Mouse (Mus musculus): ENCODE measurements at regions not wholly inside any gene's neighbourhood (a gene's known extent, or its start where the extent isn't known, plus 50 kb on each side); places are given as distances from the start of the nearest gene placed in this dataset.

DNA sequence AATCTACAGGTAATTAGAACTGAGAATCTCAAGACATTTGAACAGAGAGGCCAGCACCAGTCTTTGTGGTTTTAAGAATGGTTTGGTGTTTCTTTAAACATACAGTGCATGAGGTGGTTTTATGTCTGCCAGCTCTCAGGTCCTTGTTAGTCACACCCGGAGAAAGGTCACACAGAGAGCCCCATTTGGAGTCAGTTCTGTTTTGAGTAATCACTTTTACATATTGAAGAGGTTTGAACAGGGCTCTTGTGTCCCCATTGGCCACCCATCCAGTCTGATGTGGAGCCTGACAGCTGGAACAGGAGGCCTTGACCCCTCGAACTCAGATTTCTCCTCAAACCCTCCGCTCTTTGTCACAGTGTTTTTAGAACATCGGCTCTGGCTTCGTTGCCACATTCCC, 231.4 kb downstream of the Pten start:
- 0 out of 2 replicates have a peak, but pooled peaks cover 2% of the 10 kb centered on the region for H3K4me1 ChIP-seq (ENCODE audit: control insufficient read depth, insufficient read depth, insufficient read length, low read length)
- H3K27me3 ChIP-seq (ENCODE audit: control insufficient read depth, insufficient read depth, low read length) = no peaks in the 10 kb centered on the region
- H3K4me3 ChIP-seq (ENCODE audit: low read depth, low read length) = no peak overlapping the region
- H3K27ac ChIP-seq (ENCODE audit: insufficient read depth, low read depth, low read length) = no peak overlapping the region
- WGBS = 76% methylated on average over 5 of the region's 5 CpGs
- H3K36me3 ChIP-seq (ENCODE audit: control insufficient read depth, insufficient read depth, low read length) = no peaks in the 10 kb centered on the region
- TF ChIP-seq POLR2A (IDR thresholded peaks at IDR 0.05; ENCODE audit: low read depth, low read length) = no peak
- no peak for TF ChIP-seq CTCF (IDR thresholded peaks at IDR 0.05; ENCODE audit: extremely low read depth, insufficient read length, insufficient replicate concordance, low read depth, low read length)

DNA sequence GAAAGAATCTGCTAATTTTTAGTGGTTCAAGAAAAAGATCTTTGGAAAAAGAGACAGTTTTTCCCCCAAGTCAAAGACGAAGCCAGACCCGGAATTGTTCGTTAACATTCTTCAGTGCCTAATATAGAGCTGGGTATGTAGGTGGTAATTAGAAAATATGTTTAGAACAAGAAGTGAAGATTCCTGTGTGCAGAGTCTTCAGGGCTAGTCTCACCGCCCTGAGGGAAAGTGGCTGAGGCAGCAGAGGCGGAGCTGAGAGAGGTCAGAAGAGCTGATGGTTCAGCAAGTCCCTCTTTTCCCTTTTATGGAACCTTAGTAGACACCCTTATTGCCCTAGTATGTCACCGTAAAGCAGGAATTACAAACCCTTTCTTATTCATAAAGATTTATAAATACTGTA, 232.0 kb downstream of the Pten start:
- Histone ChIP-seq H3K4me1 (ENCODE audit: control insufficient read depth, insufficient read depth, insufficient read length, low read length) (0 out of 2 replicates have a peak, but pooled peaks cover 2% of the 10 kb centered on the region), H3K4me3 (ENCODE audit: low read depth, low read length) (no peak overlapping the region), H3K36me3 (ENCODE audit: control insufficient read depth, insufficient read depth, low read length) (no peaks in the 10 kb centered on the region), H3K27ac (ENCODE audit: insufficient read depth, low read depth, low read length) (no peak overlapping the region), H3K27me3 (ENCODE audit: control insufficient read depth, insufficient read depth, low read length) (no peaks in the 10 kb centered on the region)
- no peak for TF ChIP-seq POLR2A (IDR thresholded peaks at IDR 0.05; ENCODE audit: low read depth, low read length)
- no peak for TF ChIP-seq CTCF (IDR thresholded peaks at IDR 0.05; ENCODE audit: extremely low read depth, insufficient read length, insufficient replicate concordance, low read depth, low read length)
- 85% methylated on average over 6 of the region's 6 CpGs for WGBS

DNA sequence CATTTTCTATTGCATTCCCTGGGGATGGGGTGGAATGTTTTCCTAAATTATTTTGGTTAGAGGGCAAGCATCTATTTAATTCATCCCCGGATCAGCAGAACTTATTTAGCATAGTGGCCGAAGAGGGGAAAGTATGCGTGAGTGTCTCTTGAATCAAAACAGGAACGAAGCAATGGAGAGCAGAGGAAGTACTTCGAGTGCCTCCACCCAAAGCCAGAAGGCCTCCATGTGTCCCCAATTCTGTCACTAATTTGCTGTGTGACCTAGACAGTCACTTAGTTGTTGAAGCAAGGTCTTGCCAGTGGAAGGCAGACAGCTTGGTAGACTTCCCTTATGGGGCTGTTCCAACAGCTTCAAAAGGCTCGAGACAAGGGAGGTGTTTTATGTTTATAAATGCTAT, 233.3 kb downstream of the Pten start:
- no peak overlapping the region for H3K4me3 ChIP-seq (ENCODE audit: low read depth, low read length)
- H3K27ac ChIP-seq (ENCODE audit: insufficient read depth, low read depth, low read length) = no peak overlapping the region
- no peak for TF ChIP-seq POLR2A (IDR thresholded peaks at IDR 0.05; ENCODE audit: low read depth, low read length)
- no peak for TF ChIP-seq CTCF (IDR thresholded peaks at IDR 0.05; ENCODE audit: extremely low read depth, insufficient read length, insufficient replicate concordance, low read depth, low read length)
- H3K27me3 ChIP-seq (ENCODE audit: control insufficient read depth, insufficient read depth, low read length) = no peaks in the 10 kb centered on the region
- no peaks in the 10 kb centered on the region for H3K36me3 ChIP-seq (ENCODE audit: control insufficient read depth, insufficient read depth, low read length)
- 77% methylated on average over 6 of the region's 6 CpGs for WGBS
- 0 out of 2 replicates have a peak, but pooled peaks cover 2% of the 10 kb centered on the region for H3K4me1 ChIP-seq (ENCODE audit: control insufficient read depth, insufficient read depth, insufficient read length, low read length)

DNA sequence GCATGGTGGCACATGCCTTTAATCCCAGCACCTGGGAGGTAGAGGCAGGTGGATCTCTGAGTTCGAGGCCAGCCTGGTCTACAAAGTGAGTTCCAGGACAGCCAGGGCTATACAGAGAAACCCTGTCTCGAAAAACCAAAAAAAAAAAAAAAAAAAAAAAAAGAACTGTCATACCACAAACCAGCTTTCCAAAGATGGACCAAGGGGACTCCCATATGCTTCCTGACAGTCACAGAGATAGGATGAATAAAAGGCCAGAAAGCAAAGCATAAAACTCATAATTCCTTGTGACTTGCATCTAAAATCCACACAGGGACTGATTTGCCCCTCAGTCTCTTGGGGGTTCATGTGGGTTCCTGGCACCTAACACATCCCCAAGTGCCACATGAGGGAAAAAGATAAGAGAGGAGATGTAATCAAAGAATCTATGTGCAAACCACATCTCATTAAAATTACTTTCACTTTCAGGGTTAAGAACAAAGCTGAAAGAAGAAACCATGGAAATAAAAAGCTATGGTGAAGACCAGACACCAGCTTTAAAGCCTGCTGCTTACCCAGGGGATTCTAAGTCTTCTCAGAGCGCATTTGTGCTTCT, 241.4 kb downstream of the Pten start:
- Histone ChIP-seq H3K27me3 (ENCODE audit: control insufficient read depth, insufficient read depth, low read length) (no peaks in the 10 kb centered on the region), H3K4me1 (ENCODE audit: control insufficient read depth, insufficient read depth, insufficient read length, low read length) (peaks cover 8% of the 10 kb centered on the region), H3K27ac (ENCODE audit: insufficient read depth, low read depth, low read length) (no peak overlapping the region), H3K36me3 (ENCODE audit: control insufficient read depth, insufficient read depth, low read length) (no peaks in the 10 kb centered on the region), H3K4me3 (ENCODE audit: low read depth, low read length) (no peak overlapping the region)
- 23% methylated on average over 2 of the region's 3 CpGs for WGBS
- TF ChIP-seq CTCF (IDR thresholded peaks at IDR 0.05; ENCODE audit: extremely low read depth, insufficient read length, insufficient replicate concordance, low read depth, low read length) (no peak), POLR2A (IDR thresholded peaks at IDR 0.05; ENCODE audit: low read depth, low read length) (no peak)

DNA sequence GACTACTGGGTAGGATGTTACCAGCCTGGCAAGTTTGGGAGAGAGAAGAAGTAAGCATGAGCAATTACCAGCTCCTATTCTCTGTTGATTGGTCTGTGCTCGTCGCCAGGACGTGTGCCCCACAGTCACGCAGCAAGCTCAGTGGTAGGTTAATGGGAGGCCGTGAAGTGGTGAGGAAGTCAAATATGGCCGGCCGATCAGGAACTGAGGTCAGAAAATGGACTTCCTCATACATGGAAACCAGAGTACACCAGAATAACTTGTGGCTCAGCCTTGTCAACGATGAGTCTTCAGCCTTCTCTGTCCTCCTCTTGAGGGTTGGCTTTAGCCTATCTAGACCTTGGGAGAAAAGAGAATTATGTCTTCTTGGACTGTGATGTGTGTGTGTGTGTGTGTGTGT, 250.3 kb downstream of the Pten start:
- Histone ChIP-seq H3K27me3 (ENCODE audit: control insufficient read depth, insufficient read depth, low read length) (no peaks in the 10 kb centered on the region), H3K4me3 (ENCODE audit: low read depth, low read length) (no peak overlapping the region), H3K27ac (ENCODE audit: insufficient read depth, low read depth, low read length) (no peak overlapping the region), H3K36me3 (ENCODE audit: control insufficient read depth, insufficient read depth, low read length) (no peaks in the 10 kb centered on the region), H3K4me1 (ENCODE audit: control insufficient read depth, insufficient read depth, insufficient read length, low read length) (no peaks in the 10 kb centered on the region)
- no peak for TF ChIP-seq CTCF (IDR thresholded peaks at IDR 0.05; ENCODE audit: extremely low read depth, insufficient read length, insufficient replicate concordance, low read depth, low read length)
- TF ChIP-seq POLR2A (IDR thresholded peaks at IDR 0.05; ENCODE audit: low read depth, low read length) = no peak
- 89% methylated on average over 8 of the region's 8 CpGs for WGBS

DNA sequence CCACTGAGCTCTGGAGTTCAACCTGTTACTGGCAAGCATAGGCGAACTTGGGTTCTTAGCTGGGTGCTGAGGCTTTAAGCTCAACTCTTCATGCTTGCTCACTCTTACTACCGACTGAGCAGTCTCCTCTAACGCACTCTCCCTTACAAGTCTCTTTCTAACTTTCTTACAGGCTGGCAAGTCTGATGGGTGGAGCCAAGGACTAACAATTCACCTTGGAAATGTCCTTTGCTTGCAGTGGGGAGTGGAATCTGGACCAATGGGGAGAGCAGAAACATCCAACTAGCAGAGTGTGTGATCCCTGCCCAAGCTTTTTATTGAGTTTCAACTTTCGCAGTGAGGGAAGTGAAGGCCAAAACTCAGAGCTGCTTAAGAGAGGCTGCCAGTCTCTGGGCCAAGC, 250.8 kb downstream of the Pten start:
- Histone ChIP-seq H3K27ac (ENCODE audit: insufficient read depth, low read depth, low read length) (no peak overlapping the region), H3K36me3 (ENCODE audit: control insufficient read depth, insufficient read depth, low read length) (no peaks in the 10 kb centered on the region), H3K4me3 (ENCODE audit: low read depth, low read length) (no peak overlapping the region), H3K4me1 (ENCODE audit: control insufficient read depth, insufficient read depth, insufficient read length, low read length) (no peaks in the 10 kb centered on the region), H3K27me3 (ENCODE audit: control insufficient read depth, insufficient read depth, low read length) (no peaks in the 10 kb centered on the region)
- WGBS = 94% methylated on average over 4 of the region's 4 CpGs
- no peak for TF ChIP-seq POLR2A (IDR thresholded peaks at IDR 0.05; ENCODE audit: low read depth, low read length)
- no peak for TF ChIP-seq CTCF (IDR thresholded peaks at IDR 0.05; ENCODE audit: extremely low read depth, insufficient read length, insufficient replicate concordance, low read depth, low read length)

DNA sequence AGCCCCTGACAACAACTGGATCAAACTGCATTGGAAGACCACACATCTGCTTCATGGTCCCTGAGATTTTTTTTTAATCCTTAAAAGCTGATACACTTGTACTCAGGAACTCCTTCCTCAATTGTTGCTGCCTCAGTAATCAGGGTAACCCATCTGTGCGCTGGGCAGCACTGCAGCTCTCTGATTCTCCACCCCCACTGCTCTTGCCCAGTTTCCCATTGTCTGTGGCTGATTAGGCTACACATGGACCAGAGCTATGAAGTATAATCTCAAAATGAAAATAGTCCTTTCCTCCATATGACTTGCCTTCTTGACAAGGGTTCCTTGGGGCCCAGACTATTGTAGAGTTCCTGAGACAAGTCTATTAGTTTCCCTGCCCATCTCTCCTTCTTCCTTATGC, 251.5 kb downstream of the Pten start:
- TF ChIP-seq CTCF (IDR thresholded peaks at IDR 0.05; ENCODE audit: extremely low read depth, insufficient read length, insufficient replicate concordance, low read depth, low read length) (no peak), POLR2A (IDR thresholded peaks at IDR 0.05; ENCODE audit: low read depth, low read length) (no peak)
- no peak overlapping the region for H3K4me3 ChIP-seq (ENCODE audit: low read depth, low read length)
- no peaks in the 10 kb centered on the region for H3K27me3 ChIP-seq (ENCODE audit: control insufficient read depth, insufficient read depth, low read length)
- no peak overlapping the region for H3K27ac ChIP-seq (ENCODE audit: insufficient read depth, low read depth, low read length)
- H3K36me3 ChIP-seq (ENCODE audit: control insufficient read depth, insufficient read depth, low read length) = no peaks in the 10 kb centered on the region
- WGBS = 94% methylated on average over 1 of the region's 1 CpGs
- no peaks in the 10 kb centered on the region for H3K4me1 ChIP-seq (ENCODE audit: control insufficient read depth, insufficient read depth, insufficient read length, low read length)
